Mouse (Mus musculus): Measurements from ENCODE around the gene Ociad1.

DNA sequence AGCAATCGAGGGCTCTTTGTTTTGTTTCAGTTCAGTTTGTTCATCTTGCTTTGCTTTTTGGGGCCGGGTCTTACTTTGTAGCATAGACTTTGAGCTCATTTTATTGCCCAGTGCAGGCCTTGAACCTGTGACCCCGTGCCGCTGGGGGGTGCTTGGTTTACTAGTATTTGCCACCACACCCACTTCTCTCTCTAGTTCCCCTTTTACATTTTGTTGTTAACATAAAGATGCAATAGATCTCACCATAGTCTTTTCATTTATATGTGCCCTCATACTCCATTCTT, 12.1 kb upstream of the Ociad1 start:
- no peak for TF ChIP-seq CTCF (IDR thresholded peaks at IDR 0.05; ENCODE audit: low read depth, low read length)
- TF ChIP-seq POLR2A (IDR thresholded peaks at IDR 0.05; ENCODE audit: insufficient read depth, low read length) = no peak
